24 mouse cellular contexts compared by ENCODE assay signal in the genomic region with DNA sequence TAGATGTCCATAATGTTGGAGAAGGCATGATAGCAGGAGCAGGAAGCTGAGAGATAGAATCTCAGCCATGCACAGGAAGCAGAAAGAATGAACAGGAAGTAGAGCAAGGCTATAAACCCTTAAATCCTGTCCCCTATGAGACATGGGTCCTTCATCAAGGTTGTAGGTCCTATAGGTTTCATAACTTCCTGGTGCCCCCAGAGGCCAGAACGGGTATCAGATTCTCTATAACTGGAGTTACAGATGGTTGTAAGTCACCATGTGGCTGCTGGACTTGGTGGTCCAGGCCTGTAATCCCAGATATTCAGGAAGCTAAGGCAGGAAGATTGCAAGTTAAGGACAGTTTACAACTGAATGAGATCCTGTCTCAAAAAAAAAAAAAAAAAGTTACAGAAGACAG. TPM values are rescaled to one million over a fixed set of nuclear protein-coding genes. Genes with fewer than 3 reads are reported as not detected.
DNase-seq lines count a peak whose midpoint lies in the region; ATAC-seq and TF ChIP-seq lines count a peak whose summit lies in the region.
"Had no signal": no experiment of that assay in that cellular context is flagged by ENCODE, and none has a peak within 500 bp of the region (broad histone marks: within the 10 kb centered on the region; RNA-seq: fewer than 3 reads in every experiment).

No protein-coding gene starts in this region.

- no peaks in the 10 kb centered on the region for H3K9me3 ChIP-seq in intestine, embryonic 16.5 days (ENCODE audit: control insufficient read depth, low read length)
- H3K9me3 ChIP-seq in intestine, embryonic 15.5 days, result no peaks in the 10 kb centered on the region
- H3K9me3 ChIP-seq in intestine, postnatal 0 days (ENCODE audit: control insufficient read depth), result no peaks in the 10 kb centered on the region
- no peaks in the 10 kb centered on the region for H3K9me3 ChIP-seq in midbrain, embryonic 16.5 days (replicated peaks; ENCODE audit: control insufficient read depth, low read length, poor library complexity, severe bottlenecking)
- no peaks in the 10 kb centered on the region for H3K9me3 ChIP-seq in forebrain, postnatal 0 days (ENCODE audit: low read length)
- H3K9me3 ChIP-seq: embryonic facial prominence, embryonic 13.5 days; forebrain, embryonic 15.5 days; midbrain, embryonic 10.5 days; stomach, embryonic 15.5 days had no signal

- WGBS in intestine, embryonic 16.5 days, result 53% methylated on average over 1 of the region's 1 CpGs
- 59% methylated on average over 1 of the region's 1 CpGs for WGBS in intestine, embryonic 15.5 days
- 42% methylated on average over 1 of the region's 1 CpGs for WGBS in intestine, postnatal 0 days
- 74% methylated on average over 1 of the region's 1 CpGs for WGBS in midbrain, embryonic 16.5 days
- 66% methylated on average over 1 of the region's 1 CpGs for WGBS in forebrain, postnatal 0 days

- no peaks in the 10 kb centered on the region for H3K27me3 ChIP-seq in intestine, embryonic 16.5 days (replicated peaks; ENCODE audit: control insufficient read depth, insufficient read depth, low read length)
- no peaks in the 10 kb centered on the region for H3K27me3 ChIP-seq in intestine, embryonic 15.5 days (replicated peaks)
- no peaks in the 10 kb centered on the region for H3K27me3 ChIP-seq in intestine, postnatal 0 days (replicated peaks; ENCODE audit: control insufficient read depth, insufficient read depth, low read length)
- H3K27me3 ChIP-seq in midbrain, embryonic 16.5 days (ENCODE audit: control insufficient read depth, insufficient read depth, low read depth, low read length), result no peaks in the 10 kb centered on the region
- no peaks in the 10 kb centered on the region for H3K27me3 ChIP-seq in forebrain, postnatal 0 days (ENCODE audit: insufficient read depth, low read length)
- H3K27me3 ChIP-seq: embryonic facial prominence, embryonic 13.5 days; forebrain, embryonic 15.5 days; stomach, embryonic 15.5 days had no signal

- H3K36me3 ChIP-seq in intestine, embryonic 16.5 days (ENCODE audit: control insufficient read depth, insufficient read depth, low read length), result no peaks in the 10 kb centered on the region
- H3K36me3 ChIP-seq in intestine, embryonic 15.5 days, result no peaks in the 10 kb centered on the region
- H3K36me3 ChIP-seq in intestine, postnatal 0 days (ENCODE audit: control insufficient read depth, insufficient read depth), result no peaks in the 10 kb centered on the region
- no peaks in the 10 kb centered on the region for H3K36me3 ChIP-seq in midbrain, embryonic 16.5 days (ENCODE audit: control insufficient read depth, insufficient read depth, low read length)
- no peaks in the 10 kb centered on the region for H3K36me3 ChIP-seq in forebrain, postnatal 0 days (ENCODE audit: insufficient read depth)
- H3K36me3 ChIP-seq: embryonic facial prominence, embryonic 13.5 days; forebrain, embryonic 15.5 days; midbrain, embryonic 10.5 days; stomach, embryonic 15.5 days had no signal

- 0 out of 2 replicates have a peak, but pooled peaks have one; percentile 9 for ATAC-seq in intestine, embryonic 16.5 days
- ATAC-seq in intestine, embryonic 15.5 days, result no peak; the same call in 1 of the 2 replicates
- no peak for ATAC-seq in intestine, postnatal 0 days
- no peak for ATAC-seq in midbrain, embryonic 16.5 days
- ATAC-seq in forebrain, postnatal 0 days, result no peak
- ATAC-seq: forebrain, embryonic 15.5 days; hindbrain, embryonic 16.5 days had no signal

- no peak overlapping the region for H3K27ac ChIP-seq in intestine, embryonic 16.5 days (ENCODE audit: low read length)
- H3K27ac ChIP-seq in intestine, embryonic 15.5 days, result no peak overlapping the region
- no peak overlapping the region for H3K27ac ChIP-seq in intestine, postnatal 0 days (ENCODE audit: low read depth, low read length)
- H3K27ac ChIP-seq in midbrain, embryonic 16.5 days (ENCODE audit: low read length), result no peak overlapping the region
- no peak overlapping the region for H3K27ac ChIP-seq in forebrain, postnatal 0 days (ENCODE audit: low read depth, low read length)
- H3K27ac ChIP-seq: embryonic facial prominence, embryonic 13.5 days; forebrain, embryonic 15.5 days; midbrain, embryonic 10.5 days; stomach, embryonic 15.5 days had no signal

- no peak overlapping the region for H3K4me2 ChIP-seq in intestine, embryonic 16.5 days (ENCODE audit: low read depth, low read length)
- no peak overlapping the region for H3K4me2 ChIP-seq in intestine, embryonic 15.5 days (replicated peaks)
- no peak overlapping the region for H3K4me2 ChIP-seq in intestine, postnatal 0 days (replicated peaks; ENCODE audit: low read depth)
- no peak overlapping the region for H3K4me2 ChIP-seq in midbrain, embryonic 16.5 days (ENCODE audit: low read length)
- H3K4me2 ChIP-seq in forebrain, postnatal 0 days (ENCODE audit: low read depth), result no peak overlapping the region
- H3K4me2 ChIP-seq: embryonic facial prominence, embryonic 13.5 days; forebrain, embryonic 15.5 days; heart, embryonic 11.5 days; liver, embryonic 11.5 days; stomach, embryonic 15.5 days had no signal

- H3K9ac ChIP-seq in intestine, embryonic 16.5 days (ENCODE audit: low read depth, low read length), result no peak overlapping the region
- H3K9ac ChIP-seq in intestine, embryonic 15.5 days, result no peak overlapping the region
- no peak overlapping the region for H3K9ac ChIP-seq in intestine, postnatal 0 days (ENCODE audit: low read depth, low read length)
- no peak overlapping the region for H3K9ac ChIP-seq in midbrain, embryonic 16.5 days (ENCODE audit: low read depth, low read length)
- no peak overlapping the region for H3K9ac ChIP-seq in forebrain, postnatal 0 days
- H3K9ac ChIP-seq: embryonic facial prominence, embryonic 13.5 days; forebrain, embryonic 15.5 days; stomach, embryonic 15.5 days had no signal

- peak; percentile 35 for TF ChIP-seq CTCF in intestine, postnatal 0 days (IDR thresholded peaks at IDR 0.05; ENCODE audit: low read depth)
- TF ChIP-seq CTCF in forebrain, postnatal 0 days (IDR thresholded peaks at IDR 0.05; ENCODE audit: low read depth), result no peak

- peak; percentile 13 for DNase-seq in thymus, postnatal 4 days
- no peak for DNase-seq in thymus, postnatal 10 days (ENCODE audit: low spot score in 2 of 2)
- DNase-seq in frontal cortex, postnatal 25 days (ENCODE audit: low spot score in 2 of 2), result no peak
- no peak for DNase-seq in forebrain, postnatal 0 days
- DNase-seq: adrenal gland, adult 8-10 months; cerebellum, adult 9-11 months; gastrocnemius, postnatal 36 days; heart, postnatal 14 days; kidney, adult 2 months; kidney, postnatal 14 days; layer of hippocampus, adult 9-11 months; lung, adult 18-20 months; spleen, adult 18-20 months had no signal

- H3K4me1 ChIP-seq in intestine, embryonic 16.5 days (ENCODE audit: control insufficient read depth, insufficient read depth, low read length), result peaks cover 2% of the 10 kb centered on the region; the same call in 1 of the 2 replicates
- no peaks in the 10 kb centered on the region for H3K4me1 ChIP-seq in intestine, embryonic 15.5 days (replicated peaks)
- no peaks in the 10 kb centered on the region for H3K4me1 ChIP-seq in intestine, postnatal 0 days (replicated peaks; ENCODE audit: control insufficient read depth, insufficient read depth, low read length)
- no peaks in the 10 kb centered on the region for H3K4me1 ChIP-seq in midbrain, embryonic 16.5 days (ENCODE audit: control insufficient read depth, insufficient read depth, low read length)
- H3K4me1 ChIP-seq in forebrain, postnatal 0 days (ENCODE audit: insufficient read depth), result no peaks in the 10 kb centered on the region
- H3K4me1 ChIP-seq: forebrain, embryonic 15.5 days had no signal

- H3K4me3 ChIP-seq in intestine, embryonic 16.5 days (ENCODE audit: low read length), result no peak overlapping the region
- H3K4me3 ChIP-seq in intestine, embryonic 15.5 days (replicated peaks), result no peak overlapping the region
- no peak overlapping the region for H3K4me3 ChIP-seq in intestine, postnatal 0 days (ENCODE audit: low read depth, low read length)
- H3K4me3 ChIP-seq in midbrain, embryonic 16.5 days (ENCODE audit: low read depth, low read length), result no peak overlapping the region
- H3K4me3 ChIP-seq in forebrain, postnatal 0 days (ENCODE audit: low read depth, low read length), result no peak overlapping the region
- H3K4me3 ChIP-seq: embryonic facial prominence, embryonic 13.5 days; forebrain, embryonic 15.5 days; midbrain, embryonic 10.5 days; stomach, embryonic 15.5 days had no signal

RNA-seq across cellular contexts. Expression of gene Rapgef5, which starts 8.5 kb away (rescaled TPM):
- 5.2 and 6.9 TPM in 2 replicates for polyA plus RNA-seq in intestine, embryonic 16.5 days (2015; fragmentation: Nextera tagmentation; extraction: Ambion mirVana)
- polyA plus RNA-seq in intestine, embryonic 15.5 days (2015; fragmentation: Nextera tagmentation; extraction: Ambion mirVana), result 9.8 and 10.2 TPM in 2 replicates
- 3.6 and 3.7 TPM in 2 replicates for polyA plus RNA-seq in intestine, postnatal 0 days (2015; fragmentation: Nextera tagmentation; extraction: Ambion mirVana)
- 37.2 and 41.3 TPM in 2 replicates for polyA plus RNA-seq in midbrain, embryonic 16.5 days (2015; fragmentation: Nextera tagmentation; extraction: Ambion mirVana)
- total RNA-seq in forebrain, postnatal 0 days (2014; rRNA removed), result 60.9 and 82.5 TPM in 2 replicates
- 24.5 and 30.5 TPM in 2 replicates for polyA plus RNA-seq in forebrain, postnatal 0 days (2015; fragmentation: Nextera tagmentation; extraction: Ambion mirVana)
